Mouse (Mus musculus) skeletal muscle tissue, adult 2 months (tissue): Measurements from ENCODE around the gene Ntmt1.

Experiments
- DNase-seq: peaks from one replicate; pipeline ENCODE4 v3.0.0-alpha.2; 2012; ENCODE audit warnings: low read depth, low spot score

Ntmt1 gene

DNA sequence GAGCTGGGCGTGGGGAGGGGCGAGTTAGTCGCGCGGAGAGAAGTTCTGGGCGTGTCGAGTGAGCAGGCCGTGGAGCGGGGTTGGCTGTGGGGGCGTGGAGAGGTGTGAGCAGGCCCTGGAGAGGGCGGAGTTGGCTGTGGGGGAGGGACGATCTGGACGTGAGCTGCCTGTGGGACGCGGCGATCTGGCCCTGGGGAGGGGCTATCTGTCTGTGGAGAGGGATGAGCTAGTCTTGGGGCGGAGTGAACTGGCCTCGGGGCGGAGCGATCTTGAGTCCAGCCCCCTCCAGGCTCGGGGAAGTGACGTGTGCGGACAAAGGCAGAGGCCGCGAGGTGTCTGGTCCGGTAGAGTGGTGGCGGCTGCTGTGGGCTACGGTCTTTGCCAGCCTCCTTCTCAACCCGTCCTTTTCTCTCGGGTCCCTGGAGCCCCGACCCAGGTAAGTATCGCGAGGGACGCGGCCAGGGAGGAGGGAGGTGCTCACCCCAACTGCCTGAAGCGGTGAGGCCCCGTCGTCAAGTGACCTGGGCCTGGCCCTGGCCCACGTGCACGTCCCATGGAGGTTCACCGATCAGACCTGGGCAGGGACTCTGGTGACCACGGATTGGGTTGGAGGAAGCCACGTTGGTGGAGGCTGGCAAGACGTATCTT lies at the start of gene Ntmt1:
Ntmt1 (plus strand) TSS at position 179 of the 648 bp plus-strand sequence.
- DNase-seq = peak; percentile 99

- DNase-seq = peak; percentile 89
Measured at GRCm38 (mm10) chr2:30758341-30759087, 49.1 kb upstream of the Ntmt1 start.

- no peak for DNase-seq
Measured at GRCm38 (mm10) chr2:30759088-30759374, 48.6 kb upstream of the Ntmt1 start.

GRCm38 (mm10) chr2:30759442-30759841 lies 48.2 kb upstream of the Ntmt1 start:
- no peak for DNase-seq

- DNase-seq = no peak
Measured at GRCm38 (mm10) chr2:30759858-30760547, 47.6 kb upstream of the Ntmt1 start.

GRCm38 (mm10) chr2:30760706-30761105 lies 46.9 kb upstream of the Ntmt1 start:
- DNase-seq = no peak

- DNase-seq = no peak
Measured at GRCm38 (mm10) chr2:30766446-30766845, 41.2 kb upstream of the Ntmt1 start.

- no peak for DNase-seq
Measured at GRCm38 (mm10) chr2:30767626-30768240, 39.9 kb upstream of the Ntmt1 start.

DNA sequence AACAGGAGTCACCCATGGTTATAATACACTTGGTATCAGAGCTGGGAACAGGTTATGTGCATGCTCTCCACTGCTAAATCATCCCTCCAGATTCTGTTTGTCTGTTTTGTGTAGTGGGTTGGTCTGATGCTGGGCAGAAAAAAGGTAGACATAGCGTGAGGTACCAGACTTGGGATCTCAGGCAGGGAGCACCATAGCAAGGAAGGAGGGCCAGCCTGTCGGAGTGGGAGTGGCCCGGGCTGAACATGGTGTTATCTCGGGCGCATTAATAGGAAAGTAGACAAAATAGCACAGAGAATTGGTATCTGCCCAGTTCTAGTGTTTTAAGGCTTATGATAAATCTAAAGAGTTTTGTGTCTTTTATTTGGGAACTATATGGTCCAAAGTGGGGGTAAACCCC lies 39.1 kb upstream of the Ntmt1 start:
- no peak for DNase-seq

DNA sequence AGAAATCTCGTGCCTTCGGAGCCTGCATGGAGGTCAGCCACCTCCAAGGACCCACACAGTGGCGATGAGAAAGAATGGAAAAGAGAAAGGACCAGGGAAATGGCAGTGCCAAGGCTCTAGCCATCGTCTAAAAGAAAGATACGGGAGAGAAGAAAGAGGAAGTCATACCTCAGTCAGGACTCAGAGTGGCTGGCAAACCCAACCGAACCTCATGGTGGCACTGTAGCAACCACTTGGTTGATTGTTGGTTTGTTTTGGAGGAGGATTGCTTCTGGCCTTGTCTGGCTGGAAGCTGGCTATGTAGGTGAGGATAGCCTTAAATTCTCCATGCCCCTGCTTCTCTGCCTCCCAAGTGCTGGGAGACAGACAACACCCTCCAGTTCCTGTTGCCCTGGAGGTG lies 38.4 kb upstream of the Ntmt1 start:
- DNase-seq = no peak

GRCm38 (mm10) chr2:30771368-30771805 lies 36.2 kb upstream of the Ntmt1 start:
- DNase-seq = no peak

DNA sequence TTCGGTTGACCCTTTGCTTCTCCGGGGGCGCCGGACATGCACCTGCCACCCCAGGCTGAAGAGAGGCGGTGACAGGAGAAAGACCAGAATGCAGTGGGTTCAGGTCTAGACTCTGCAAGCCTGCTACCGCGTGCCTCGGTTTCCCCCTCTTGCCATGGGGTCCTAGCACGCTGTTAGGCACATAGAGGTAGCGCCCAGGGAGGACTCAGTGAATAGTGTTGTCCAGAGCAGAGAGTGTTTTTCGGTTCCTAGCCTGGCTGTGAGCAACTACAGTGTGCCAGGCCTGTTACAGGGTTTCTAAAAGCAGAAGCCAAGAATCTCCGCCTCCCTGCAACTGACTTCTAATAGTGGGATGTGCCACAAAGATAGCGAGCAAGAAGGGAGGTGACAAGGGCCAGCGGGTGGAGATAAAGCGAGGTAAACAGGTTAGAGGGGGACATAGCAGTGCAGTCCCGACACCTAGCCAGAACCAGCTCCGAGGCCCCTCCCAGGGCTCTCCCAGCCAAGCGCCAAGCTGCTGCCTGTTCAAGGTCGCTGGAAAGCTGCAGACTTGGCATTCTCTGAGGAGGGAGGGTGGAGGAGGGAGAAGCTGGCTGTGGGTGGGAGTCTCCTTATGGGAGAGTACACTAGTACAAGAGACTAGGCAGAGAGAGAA lies 35.7 kb upstream of the Ntmt1 start:
- DNase-seq = peak; percentile 61

DNA sequence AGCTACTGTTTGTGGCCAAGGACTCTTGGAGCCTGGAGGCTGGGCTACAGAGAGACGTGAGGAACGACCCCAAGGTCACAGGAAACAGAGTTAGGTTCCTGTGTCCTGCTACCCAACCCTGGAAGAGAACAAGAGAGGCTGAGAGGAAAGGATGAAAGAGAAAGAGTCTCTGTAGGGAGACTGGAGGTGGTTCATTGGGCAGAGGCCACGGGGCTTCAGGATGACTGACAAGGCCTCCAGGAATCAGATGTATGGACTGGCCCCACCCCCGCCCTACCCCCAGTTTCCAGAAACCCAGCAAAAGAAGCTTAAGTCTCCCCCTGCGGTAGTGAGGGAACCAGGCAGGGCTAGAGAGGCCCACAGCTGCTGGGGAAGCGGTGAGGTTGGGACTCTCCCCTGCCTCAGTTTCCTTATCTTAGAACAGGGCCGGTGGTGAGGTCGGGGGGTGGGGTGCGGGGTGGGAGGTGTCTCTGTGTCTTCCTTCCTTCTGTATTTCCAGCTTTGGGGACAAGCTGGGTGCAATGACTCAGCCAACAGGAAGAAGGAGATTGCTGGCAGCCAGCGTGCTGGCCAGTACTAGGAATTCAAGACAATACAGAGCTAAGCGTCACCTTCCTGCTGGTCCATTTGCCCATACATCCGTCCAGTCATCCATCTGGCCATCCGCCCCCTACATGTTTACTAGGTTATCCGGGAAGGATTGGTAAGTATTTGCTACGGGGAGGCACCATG lies 34.9 kb upstream of the Ntmt1 start:
- no peak for DNase-seq

DNA sequence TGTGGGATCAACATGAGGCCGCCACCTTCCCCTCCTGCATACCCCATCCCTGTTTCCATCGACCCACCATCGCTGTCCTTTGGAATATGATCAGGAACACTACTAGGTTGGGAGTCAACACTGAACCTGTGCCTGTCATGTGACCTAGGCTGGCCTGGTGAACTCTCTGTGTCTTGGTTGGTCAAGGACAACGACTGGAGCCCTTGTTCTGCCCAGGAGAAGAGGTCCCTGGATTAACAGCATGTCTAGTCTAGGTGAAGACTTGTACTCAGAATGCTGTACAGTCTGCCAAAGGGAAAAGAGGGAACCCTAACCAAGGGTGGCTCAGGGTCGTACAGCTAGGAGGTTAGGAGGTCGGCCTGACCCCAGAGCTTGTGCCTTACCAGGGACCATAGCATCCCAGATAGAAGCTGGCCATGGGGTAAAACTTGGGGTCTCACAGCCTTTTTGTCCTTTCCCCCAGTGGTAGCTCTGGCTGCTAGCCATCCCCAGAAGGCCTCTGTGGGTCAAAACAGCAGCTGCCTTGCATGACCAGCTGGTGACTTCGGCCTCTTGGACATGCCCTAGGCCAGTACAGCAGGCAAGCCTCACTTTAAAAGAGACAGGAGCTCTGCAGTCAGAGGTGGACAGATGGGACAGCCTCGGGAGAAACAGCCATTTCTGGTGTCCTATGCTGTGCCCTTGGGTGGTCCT lies 34.2 kb upstream of the Ntmt1 start:
- DNase-seq = no peak

DNA sequence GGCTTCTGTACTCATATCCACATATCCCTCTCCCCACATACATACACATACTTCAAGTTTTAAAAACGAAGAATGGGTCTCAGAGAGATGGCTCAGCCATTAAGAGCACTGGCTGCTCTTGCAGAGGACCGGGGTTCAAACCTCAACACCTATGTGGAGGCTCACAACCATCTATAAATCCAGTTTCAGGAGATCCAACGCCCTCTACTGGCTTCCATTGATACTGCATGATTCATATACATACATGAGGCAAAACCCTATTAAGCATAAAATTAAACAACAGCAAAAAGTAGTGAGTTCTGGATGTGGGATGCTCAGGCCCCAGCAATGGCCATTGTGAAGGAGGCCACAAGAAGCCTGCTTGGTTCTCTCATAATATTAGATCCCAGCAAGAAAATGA lies 31.7 kb upstream of the Ntmt1 start:
- DNase-seq = no peak

DNA sequence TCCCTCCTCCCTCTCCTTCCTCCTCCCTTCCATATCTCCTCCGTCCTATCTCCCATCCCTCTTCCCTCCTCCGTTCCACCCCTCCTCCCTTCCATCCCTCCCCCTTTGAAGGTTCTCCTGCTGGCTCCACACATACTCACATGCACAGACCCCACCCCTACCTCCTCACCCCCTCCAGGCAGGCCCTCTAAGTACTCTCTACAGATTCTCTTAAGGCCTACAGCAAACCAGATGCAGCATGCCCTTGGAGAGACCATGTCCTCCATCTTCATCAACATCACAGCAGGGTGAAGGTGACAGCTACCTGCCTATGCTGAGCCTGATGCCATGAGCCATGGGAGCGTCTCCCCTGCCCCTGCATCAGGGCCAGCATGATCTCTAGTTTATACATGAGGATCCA lies 30.4 kb upstream of the Ntmt1 start:
- no peak for DNase-seq

GRCm38 (mm10) chr2:30778235-30778634 lies 29.4 kb upstream of the Ntmt1 start:
- DNase-seq = no peak

GRCm38 (mm10) chr2:30779241-30779640 lies 28.4 kb upstream of the Ntmt1 start:
- no peak for DNase-seq

DNA sequence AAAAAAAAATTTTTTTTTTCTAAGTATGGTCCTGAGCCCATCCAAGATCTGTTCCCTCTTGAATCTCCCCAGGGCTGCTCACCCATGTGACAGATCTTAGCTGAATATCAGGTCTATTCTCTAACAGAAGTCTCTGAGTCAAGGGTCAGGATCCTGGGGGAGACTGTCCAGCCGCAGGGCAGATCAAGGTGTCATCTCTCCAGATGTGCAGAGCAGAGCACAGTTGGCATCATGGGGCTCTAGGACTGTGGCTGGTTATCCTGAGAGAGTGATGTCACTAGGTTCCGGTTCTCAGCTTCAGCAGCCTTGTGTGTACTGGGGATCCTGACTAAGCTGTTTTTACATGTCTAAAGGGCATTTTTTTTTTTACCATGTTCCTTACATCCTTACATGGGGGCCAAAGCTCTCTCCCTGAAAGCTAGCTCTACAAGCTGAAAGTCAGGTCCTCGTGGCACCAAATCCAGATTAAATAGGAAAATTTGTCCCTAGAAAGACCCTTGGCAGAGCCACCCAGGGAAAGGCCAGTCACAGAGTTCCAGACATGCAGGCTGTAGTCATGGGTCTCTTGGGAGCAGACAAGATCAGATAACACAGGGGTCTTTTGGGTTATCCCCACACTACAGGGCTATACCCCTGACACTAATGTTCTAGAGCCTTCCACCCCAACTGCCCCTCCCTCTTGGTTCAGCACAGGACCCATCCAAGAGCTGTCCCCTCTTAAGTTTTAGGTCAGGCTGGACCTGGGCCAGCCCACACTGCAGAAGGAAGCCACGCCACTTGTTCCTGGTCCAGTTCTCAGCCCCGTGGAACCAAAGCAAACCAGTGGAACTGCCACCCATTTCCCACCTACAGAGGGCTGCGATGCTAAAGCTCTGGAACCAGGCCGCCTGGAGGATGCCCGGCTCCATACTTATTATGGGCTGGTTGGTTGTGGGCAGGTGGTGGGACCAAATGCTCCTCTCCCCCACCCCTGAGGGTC lies 25.0 kb upstream of the Ntmt1 start:
- no peak for DNase-seq
